Mouse (Mus musculus) gastrocnemius, postnatal 10 days (tissue): ENCODE results near the gene Mup21. TPM values are rescaled to one million over a fixed set of nuclear protein-coding genes. Genes with fewer than 3 reads are reported as not detected.
"Not testable (repeated sequence)": the region's sequence is repeated elsewhere in the genome, so short reads cannot be mapped to it uniquely, and the experiment has no call there.

Experiments
- DNase-seq: peaks from one replicate; pipeline ENCODE4 v3.0.0; 2021; ENCODE audit warnings: mixed read lengths
- long read RNA-seq, 2 experiments: library from polyadenylated mRNA; stranded (forward); transcript quantifications; one replicate each; pipeline ENCODE4 v2.0.0; 2021
- total RNA-seq, 2 experiments: library from RNA; stranded (reverse); gene quantifications; 2 replicates each; pipeline ENCODE4 v1.2.3; 2021

Gene Mup21
- not detected for total RNA-seq
- long read RNA-seq, experiment 1, result 0 reads
- long read RNA-seq, experiment 2, result 0 reads

- DNase-seq, result no peak
Observed at GRCm38 (mm10) chr4:62150811-62151210, at the start of gene Mup21. Gene Mup21, minus strand, starts transcription at chr4:62150863.

- DNase-seq, result no peak
Observed at GRCm38 (mm10) chr4:62199923-62200529, 49.4 kb upstream of the Mup21 start.

- DNase-seq, result no peak
Observed at GRCm38 (mm10) chr4:62188778-62189177, 38.1 kb upstream of the Mup21 start.

DNA sequence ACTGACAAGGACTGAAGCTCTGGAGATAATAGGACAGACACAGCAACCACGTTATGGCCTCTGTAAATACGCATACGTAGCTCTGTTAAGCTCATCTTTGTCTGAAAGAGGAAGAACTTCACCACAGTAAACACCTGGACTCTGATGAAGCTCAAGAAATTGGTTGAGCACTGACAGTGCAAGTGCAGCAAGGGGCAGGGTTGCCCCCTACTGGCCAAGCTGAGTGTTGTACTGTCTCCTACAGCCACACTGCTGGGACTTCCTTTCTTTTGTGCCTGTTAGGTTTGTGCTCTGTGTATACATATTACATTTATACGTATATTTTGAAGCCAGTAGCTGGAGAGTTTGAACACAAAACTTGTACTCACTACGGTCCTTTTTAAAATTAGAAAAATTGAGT lies 26.6 kb upstream of the Mup21 start:
- peak; percentile 5 for DNase-seq

- DNase-seq, result no peak
Observed at GRCm38 (mm10) chr4:62174471-62174870, 23.8 kb upstream of the Mup21 start.

DNA sequence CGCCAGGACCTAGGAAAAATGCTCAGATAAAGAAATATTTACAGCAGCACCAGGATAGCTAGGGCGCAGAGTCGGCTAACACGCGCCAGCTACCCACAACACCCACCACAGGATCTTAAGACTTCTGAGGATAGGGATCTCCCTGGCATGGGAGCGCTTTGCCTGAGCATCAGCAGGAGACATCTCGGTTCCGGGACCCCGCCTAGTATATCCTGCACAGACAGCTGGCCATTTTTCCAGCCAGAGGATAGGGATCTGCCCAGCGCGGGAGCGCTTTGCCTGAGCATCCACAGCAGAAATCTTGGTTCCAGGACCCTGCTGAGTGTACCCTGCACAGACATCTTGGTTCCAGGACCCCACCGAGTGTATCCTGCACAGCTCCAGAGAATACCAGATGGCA lies 17.0 kb upstream of the Mup21 start:
- DNase-seq, result not testable (repeated sequence)

DNA sequence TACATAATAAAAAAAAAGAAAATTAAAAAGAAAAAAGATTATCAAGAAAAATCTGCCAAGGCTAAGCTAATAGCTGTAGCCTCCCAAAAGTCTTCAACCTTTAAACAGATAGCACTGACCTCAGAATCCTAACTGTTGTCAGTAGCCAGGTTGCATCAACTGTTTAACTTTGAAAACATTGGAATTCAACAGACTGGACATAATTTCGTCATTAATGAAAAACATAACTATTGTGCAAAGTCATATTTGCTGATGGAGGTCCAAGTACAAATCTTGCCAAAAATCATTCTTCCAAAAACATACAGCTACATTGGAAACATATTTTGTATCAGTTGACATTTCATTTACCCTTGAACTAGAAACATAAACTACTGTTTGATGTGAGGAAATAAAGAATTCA lies 7.7 kb upstream of the Mup21 start:
- DNase-seq, result no peak

DNA sequence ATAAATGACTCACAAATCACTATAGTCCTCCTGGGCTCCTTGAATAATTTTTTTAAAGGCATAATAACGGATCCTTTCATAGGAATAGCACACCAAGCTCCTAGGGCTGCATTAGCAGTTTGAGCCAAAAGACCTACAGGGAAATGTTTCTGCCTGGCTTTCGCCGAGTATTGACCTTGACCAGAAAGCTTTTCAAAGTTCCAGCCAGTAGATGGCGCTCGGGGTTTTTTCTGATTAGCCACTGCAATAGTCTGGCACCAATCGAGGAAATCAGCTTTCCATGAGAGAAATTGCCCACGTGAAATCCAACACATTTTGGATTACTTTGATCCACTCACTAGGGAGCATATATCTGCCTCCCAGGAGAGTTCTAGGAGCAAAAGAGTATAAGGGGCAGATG lies 17.0 kb downstream of the Mup21 start:
- peak; percentile 52 for DNase-seq

DNA sequence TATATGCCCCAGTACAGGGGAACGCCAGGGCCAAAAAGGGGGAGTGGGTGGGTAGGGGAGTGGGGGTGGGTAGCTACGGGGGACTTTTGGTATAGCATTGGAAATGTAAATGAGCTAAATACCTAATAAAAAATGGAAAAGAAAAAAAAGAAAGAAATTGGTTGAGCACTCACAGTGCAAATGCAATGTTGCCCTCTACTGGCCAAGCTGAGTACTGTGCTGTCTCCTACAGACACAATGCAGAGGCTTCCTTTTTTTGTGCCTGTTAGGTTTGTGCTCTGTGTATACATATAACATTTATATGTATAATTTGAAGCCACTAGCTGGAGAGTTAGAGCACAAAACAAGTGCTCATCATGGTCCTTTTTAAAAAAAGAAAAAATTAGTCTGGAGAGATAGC lies 47.3 kb downstream of the Mup21 start:
- peak; percentile 15 for DNase-seq

Other genes with a start within 250 kb of the Mup21 start
- not detected for gene Mup20, start 96.7 kb downstream of the Mup21 start, total RNA-seq
- gene Mup3, start 63.5 kb downstream of the Mup21 start, total RNA-seq, result not detected
- 1 to 10 TPM; 3.0 to 3.3 TPM for gene Zfp37, start 80.2 kb upstream of the Mup21 start, total RNA-seq
- gene Slc31a2, start 111.7 kb upstream of the Mup21 start, total RNA-seq, result 1 to 10 TPM; 6.6 to 9.2 TPM
- gene Fkbp15, start 209.7 kb upstream of the Mup21 start, total RNA-seq, result 10 to 100 TPM; 18.0 to 22.0 TPM
- gene Slc31a1, start 209.9 kb upstream of the Mup21 start, total RNA-seq, result 10 to 100 TPM; 12.4 to 16.6 TPM